Mouse (Mus musculus) liver, embryonic 14.5 days (tissue): Measurements from ENCODE around the gene Mfsd5. TPM values are rescaled to one million over a fixed set of nuclear protein-coding genes. Genes with fewer than 3 reads are reported as not detected.

ENCODE experiments used
- ATAC-seq: fragments of 200-750 bp; cut with Nextera tagmentation; 2 replicates; pipeline ENCODE4 v1.8.0; 2017; ENCODE audit warnings: moderate number of reproducible peaks, mild to moderate bottlenecking, moderate library complexity; ENCODE audit not compliant: insufficient read depth
- DNase-seq, 3 experiments: peaks; one replicate each; pipeline ENCODE4 v3.0.0-alpha.2; 2012 to 2013; ENCODE audit warnings: low read depth in 3 of 3, low spot score in 3 of 3
- H3K27ac ChIP-seq: fragments of 300-500 bp; sonication (generic); 2 replicates; pipeline ENCODE4 v1.5.1; 2014; ENCODE audit warnings: moderate library complexity, mild to moderate bottlenecking, control low read depth, inconsistent platforms
- H3K27me3 ChIP-seq: fragments of 300-500 bp; sonication (generic); 2 replicates; pipeline ENCODE4 v1.6.1; 2014; ENCODE audit warnings: mild to moderate bottlenecking, low read length, moderate library complexity; ENCODE audit not compliant: control insufficient read depth, insufficient read depth
- H3K36me3 ChIP-seq: fragments of 300-500 bp; sonication (generic); replicated peaks from 2 replicates; pipeline ENCODE4 v1.6.1; 2014; ENCODE audit warnings: low read depth; ENCODE audit not compliant: control insufficient read depth, insufficient read depth
- H3K4me1 ChIP-seq, 2 experiments: fragments of 200-500 bp in 1 of 2; fragments of 300-500 bp in 1 of 2; sonication (generic) in 1 of 2; replicated peaks; 2 replicates each; pipeline ENCODE4 v1.6.1; 2012 to 2014; ENCODE audit warnings: antibody characterized with exemption in 1 of 2, inconsistent platforms in 1 of 2, low read length in 1 of 2; ENCODE audit not compliant: control insufficient read depth in 2 of 2, insufficient read depth in 2 of 2
- H3K4me2 ChIP-seq: fragments of 300-500 bp; sonication (generic); 2 replicates; pipeline ENCODE4 v1.6.1; 2014; ENCODE audit warnings: low read depth, mild to moderate bottlenecking, control low read depth, moderate library complexity
- H3K4me3 ChIP-seq, 2 experiments: fragments of 200-500 bp in 1 of 2; fragments of 300-500 bp in 1 of 2; sonication (generic) in 1 of 2; 2 replicates each; pipeline ENCODE4 v1.5.1; 2012 to 2014; ENCODE audit warnings: low read depth in 2 of 2, low read length in 2 of 2, mild to moderate bottlenecking in 2 of 2, control low read depth in 1 of 2, inconsistent platforms in 1 of 2, moderate library complexity in 1 of 2; ENCODE audit not compliant: insufficient read depth in 1 of 2
- H3K9ac ChIP-seq: fragments of 300-500 bp; sonication (generic); replicated peaks from 2 replicates; pipeline ENCODE4 v1.6.1; 2014; ENCODE audit warnings: mild to moderate bottlenecking, control low read depth, moderate library complexity
- H3K9me3 ChIP-seq: fragments of 300-500 bp; sonication (generic); 2 replicates; pipeline ENCODE4 v1.6.1; 2016; ENCODE audit warnings: low read length, mixed read lengths; ENCODE audit not compliant: control insufficient read depth
- CTCF ChIP-seq: IDR thresholded peaks from 2 replicates; pipeline ENCODE4 v1.5.1; 2016; ENCODE audit warnings: antibody characterized with exemption, low read depth, control low read depth
- EP300 ChIP-seq: IDR thresholded peaks from 2 replicates; pipeline ENCODE4 v1.6.1; 2016; ENCODE audit warnings: antibody characterized with exemption, low read depth
- WGBS: fragments of 180-500 bp; shearing (Covaris S2); extraction: QIAGEN DNeasy Blood & Tissue Kit; methylation state at CpG from one replicate; pipeline ENCODE4 v1.1.7; 2014; ENCODE audit not compliant: insufficient replicate concordance; 5-methylcytosine and 5-hydroxymethylcytosine counted together
- polyA plus RNA-seq, 2 experiments: library from polyadenylated mRNA; depleted of rRNA in 1 of 2; stranded (reverse) in 1 of 2; unstranded in 1 of 2; fragments of >200 nt; fragmentation: Nextera tagmentation in 1 of 2; extraction: Ambion mirVana in 1 of 2; gene quantifications; 2 replicates each; pipeline versions ENCODE4 v1.2.1 to v1.2.3; 2012 to 2014

The Mfsd5 gene
- 13.4 and 15.4 TPM in 2 replicates for polyA plus RNA-seq (2012; rRNA removed)
- 21.2 and 23.5 TPM in 2 replicates for polyA plus RNA-seq (2014; fragmentation: Nextera tagmentation; extraction: Ambion mirVana)

DNA sequence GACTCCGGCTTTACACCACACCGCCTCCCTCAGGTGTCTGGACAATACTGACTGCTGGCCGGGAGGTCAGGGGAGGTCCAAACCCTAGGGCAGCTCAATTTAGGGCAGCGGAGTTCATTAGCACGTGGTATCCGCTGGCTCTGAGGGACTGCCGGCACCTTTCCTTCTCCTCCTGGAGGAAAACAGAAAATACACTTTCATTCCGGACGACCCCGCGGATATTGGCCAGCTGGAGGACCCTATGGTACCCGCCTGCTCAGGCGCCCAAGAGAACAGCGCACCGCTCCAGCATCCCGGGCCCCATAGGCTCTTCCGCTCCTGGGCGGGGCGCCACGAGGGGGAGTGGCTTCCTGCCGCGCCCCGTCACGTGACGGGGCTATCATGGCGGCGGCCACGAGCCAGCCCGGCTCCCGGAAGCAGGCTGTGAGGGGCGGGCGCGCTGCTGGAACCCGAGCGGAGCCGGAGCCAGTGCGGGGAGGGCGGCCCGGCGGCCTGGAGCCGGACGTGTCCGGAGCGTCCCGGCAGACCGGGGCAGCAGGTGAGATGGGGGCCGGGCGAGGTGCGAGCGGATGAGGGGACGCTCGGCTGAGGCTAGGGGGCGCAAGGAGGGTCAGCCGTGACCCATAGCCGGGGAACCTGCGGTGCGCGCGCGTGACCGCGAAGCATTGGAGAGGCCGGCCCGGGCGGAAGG, at the start of gene Mfsd5:
Gene Mfsd5, plus strand, starts transcription at position 363 of the 691 bp plus-strand sequence.
- ATAC-seq (peak; percentile 93), DNase-seq (peak; percentile 76 to 82 (median 80))
- H3K36me3 ChIP-seq: no peaks in the 10 kb centered on the region
- no peaks in the 10 kb centered on the region for H3K9me3 ChIP-seq
- H3K4me2 ChIP-seq: peak within 1 kb of the TSS; percentile 97
- no peaks in the 10 kb centered on the region for H3K27me3 ChIP-seq
- peaks cover 24 to 30% of the 10 kb centered on the region in 2 experiments for H3K4me1 ChIP-seq
- WGBS: under 1% methylated on average over 65 of the region's 65 CpGs
- no peak for TF ChIP-seq EP300
- peak; percentile 40 for TF ChIP-seq CTCF
- H3K4me3 ChIP-seq: peak within 1 kb of the TSS; percentile 72 to 84
- H3K9ac ChIP-seq: peak within 1 kb of the TSS; percentile 81
- peak within 1 kb of the TSS; percentile 49 for H3K27ac ChIP-seq

DNA sequence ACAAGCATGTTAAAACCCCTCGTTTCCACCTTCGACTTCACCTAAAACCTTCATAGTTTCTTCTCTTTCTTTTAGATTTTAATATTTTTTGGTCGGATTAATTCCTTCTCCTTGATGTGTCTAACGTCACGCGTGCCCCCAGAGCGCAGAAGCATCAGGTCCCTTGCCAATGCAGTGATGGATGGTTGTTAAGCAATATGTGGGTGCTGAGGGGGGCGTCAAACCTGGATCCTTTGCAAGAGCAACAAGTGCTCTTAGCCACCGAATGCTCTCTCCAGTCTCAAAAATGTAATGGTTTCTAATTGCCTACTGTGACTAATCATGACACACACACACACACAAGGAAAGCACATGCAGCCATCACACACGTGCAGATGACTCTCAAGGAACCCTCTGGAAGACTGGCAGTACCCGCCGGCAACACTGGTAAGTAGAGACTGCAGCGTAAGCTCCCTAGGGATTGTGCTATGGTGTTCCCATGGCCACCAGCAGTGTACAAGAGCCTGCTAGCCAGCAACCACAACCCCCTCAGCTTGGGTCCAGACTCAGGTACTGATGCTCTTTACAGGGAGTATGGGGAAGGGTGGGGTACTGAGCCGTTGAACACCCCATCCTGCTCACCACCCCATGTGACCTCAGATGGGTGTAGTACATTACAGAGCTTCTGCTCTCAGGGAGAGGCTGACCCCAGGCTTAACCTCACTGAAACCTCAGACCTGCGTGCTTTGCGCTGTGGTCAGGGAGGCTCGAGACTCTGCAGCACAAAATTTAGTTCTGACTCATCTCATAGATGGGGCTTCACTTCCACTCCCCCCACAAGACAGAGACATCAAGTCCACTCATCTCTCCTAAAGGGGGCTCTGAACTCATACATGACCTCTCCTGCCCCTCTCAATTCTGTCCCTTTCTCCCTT, 48.6 kb upstream of the Mfsd5 start:
- no peaks in the 10 kb centered on the region for H3K9me3 ChIP-seq
- H3K27ac ChIP-seq: no peak overlapping the region
- H3K27me3 ChIP-seq: no peaks in the 10 kb centered on the region
- ATAC-seq (no peak), DNase-seq (no peak)
- 70% methylated on average over 17 of the region's 17 CpGs for WGBS
- TF ChIP-seq CTCF (no peak), EP300 (no peak)
- no peak overlapping the region; the same call in 1 of the 2 replicates for H3K9ac ChIP-seq
- H3K36me3 ChIP-seq: no peaks in the 10 kb centered on the region
- H3K4me3 ChIP-seq: peak overlapping the region in 1 of 2 experiments; percentile 55; a peak in 3 of 4 replicates
- H3K4me1 ChIP-seq: peaks cover 21 to 38% of the 10 kb centered on the region in 2 experiments
- peak overlapping the region; percentile 49; the same call in 1 of the 2 replicates for H3K4me2 ChIP-seq

DNA sequence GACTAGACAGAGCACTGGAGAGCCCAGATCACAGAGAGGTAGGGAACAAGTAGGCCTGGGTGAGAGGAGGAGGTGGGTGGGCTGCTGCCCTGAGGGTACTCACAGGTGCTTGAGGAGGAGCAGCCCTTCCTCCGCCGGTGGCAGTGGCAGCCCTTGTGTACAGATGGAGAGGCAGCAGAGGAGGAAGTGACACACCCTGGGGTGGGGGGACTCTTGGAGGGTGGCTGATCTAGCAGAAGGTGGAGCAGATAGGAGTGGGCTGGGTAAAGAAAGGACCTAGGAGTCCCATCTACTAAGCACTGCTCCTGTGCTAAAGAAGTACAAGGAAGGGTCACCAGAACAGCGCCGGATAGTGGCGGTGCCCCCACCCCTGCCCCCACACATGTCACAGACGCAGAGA, 47.5 kb upstream of the Mfsd5 start, which contains the start of gene Itgb7:
Gene Itgb7, minus strand, starts transcription at position 197 of the 400 bp plus-strand sequence.
- H3K4me3 ChIP-seq: peak within 1 kb of the TSS; percentile 29 to 55
- no peaks in the 10 kb centered on the region for H3K36me3 ChIP-seq
- TF ChIP-seq CTCF (no peak), EP300 (peak; percentile 43; the same call in 1 of the 2 replicates)
- H3K4me1 ChIP-seq: peaks cover 21 to 36% of the 10 kb centered on the region in 2 experiments
- DNase-seq (peak in 1 of 3 experiments; percentile 33), ATAC-seq (peak; percentile 91)
- H3K9me3 ChIP-seq: no peaks in the 10 kb centered on the region
- peak within 1 kb of the TSS; percentile 49 for H3K4me2 ChIP-seq
- H3K27me3 ChIP-seq: no peaks in the 10 kb centered on the region
- peak within 1 kb of the TSS; percentile 48 for H3K9ac ChIP-seq
- WGBS: under 1% methylated on average over 6 of the region's 6 CpGs
- H3K27ac ChIP-seq: no peak within 1 kb of the TSS

DNA sequence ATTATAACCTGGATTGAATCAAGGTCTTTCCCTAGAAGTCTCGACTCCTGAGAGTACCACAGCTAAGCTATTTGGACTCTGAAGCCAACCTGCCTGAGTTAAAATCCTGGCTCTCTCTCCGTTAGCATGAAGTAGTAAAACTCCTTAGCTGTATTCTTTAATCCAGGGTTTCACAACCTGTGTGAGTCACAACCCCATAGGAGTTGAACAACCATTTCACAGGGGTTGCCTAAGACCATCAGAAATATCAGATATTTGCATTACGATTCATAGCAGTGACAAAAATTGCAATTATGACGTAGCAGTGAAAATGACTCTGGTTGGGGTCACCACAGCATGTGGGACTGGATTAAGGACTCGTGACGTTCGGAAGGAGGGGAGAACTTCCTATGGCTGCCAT, 46.5 kb upstream of the Mfsd5 start:
- no peaks in the 10 kb centered on the region for H3K27me3 ChIP-seq
- ATAC-seq: no peak
- DNase-seq: no peak
- TF ChIP-seq EP300 (no peak), CTCF (no peak)
- H3K36me3 ChIP-seq: no peaks in the 10 kb centered on the region
- H3K4me2 ChIP-seq: no peak overlapping the region
- no peaks in the 10 kb centered on the region for H3K9me3 ChIP-seq
- H3K27ac ChIP-seq: no peak overlapping the region
- peaks cover 21 to 36% of the 10 kb centered on the region in 2 experiments for H3K4me1 ChIP-seq
- H3K9ac ChIP-seq: no peak overlapping the region
- no peak overlapping the region for H3K4me3 ChIP-seq
- WGBS: 75% methylated on average over 7 of the region's 7 CpGs

DNA sequence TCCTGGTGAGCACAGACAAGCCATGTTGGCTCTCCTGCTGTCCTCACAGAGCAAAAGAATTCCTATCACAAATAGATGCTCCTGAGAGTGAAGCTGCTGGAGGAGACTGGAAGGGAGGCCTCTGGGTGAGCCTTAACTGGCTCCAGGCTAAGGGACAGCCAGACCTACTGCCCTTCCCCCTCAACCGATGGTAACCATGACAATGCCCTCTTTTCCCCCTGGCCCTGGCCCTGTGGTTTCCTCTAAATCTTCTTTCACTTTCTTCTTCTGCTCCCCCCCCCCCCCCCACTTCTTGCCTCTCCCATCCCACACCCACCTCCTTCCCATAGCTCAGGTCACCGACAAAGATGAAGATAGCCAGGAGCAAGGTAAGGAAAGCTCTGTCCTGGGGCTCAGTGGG, 45.4 kb upstream of the Mfsd5 start:
- 4% methylated on average over 2 of the region's 2 CpGs for WGBS
- DNase-seq: no peak

More for the DNA sequence above, 45.4 kb upstream of the Mfsd5 start:
- TF ChIP-seq CTCF (no peak), EP300 (no peak)
- no peak overlapping the region for H3K4me2 ChIP-seq
- H3K9me3 ChIP-seq: no peaks in the 10 kb centered on the region
- no peak overlapping the region for H3K4me3 ChIP-seq
- H3K4me1 ChIP-seq: peaks cover 21 to 36% of the 10 kb centered on the region in 2 experiments
- H3K27me3 ChIP-seq: no peaks in the 10 kb centered on the region
- H3K27ac ChIP-seq: no peak overlapping the region
- no peaks in the 10 kb centered on the region for H3K36me3 ChIP-seq
- H3K9ac ChIP-seq: no peak overlapping the region
- no peak for ATAC-seq
